Mouse (Mus musculus): ENCODE data around the gene Shld2.
"Not testable (repeated sequence)": the region's sequence is repeated elsewhere in the genome, so short reads cannot be mapped to it uniquely, and the experiment has no call there.

Shld2 gene

DNA sequence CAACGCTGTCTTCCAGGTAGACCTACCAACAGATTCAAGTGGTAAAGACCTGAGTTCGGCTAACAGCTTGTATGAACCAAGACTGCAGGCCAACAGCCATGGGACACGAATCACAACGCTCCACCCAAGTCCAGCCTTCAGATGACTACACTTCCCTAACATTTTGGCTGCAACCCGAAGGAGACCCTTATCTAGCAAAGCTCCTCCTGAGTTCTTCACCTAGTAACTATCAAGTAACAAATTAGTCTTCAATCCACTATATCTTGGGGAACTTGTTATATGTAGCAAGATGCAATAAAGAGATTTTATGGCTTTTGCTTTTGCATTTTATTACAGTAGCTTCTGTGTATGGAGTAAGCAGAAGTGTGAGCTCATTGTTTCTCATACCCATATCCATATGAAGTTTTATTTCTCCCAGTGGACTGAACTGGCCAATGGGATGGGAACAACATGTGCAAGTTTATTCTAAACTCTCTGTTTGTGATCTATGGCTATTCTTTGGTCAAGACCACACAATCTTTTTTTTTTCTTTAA, 28.5 kb downstream of the Shld2 start:
- DNase-seq (ENCODE audit: low spot score in 2 of 2): no peak

DNA sequence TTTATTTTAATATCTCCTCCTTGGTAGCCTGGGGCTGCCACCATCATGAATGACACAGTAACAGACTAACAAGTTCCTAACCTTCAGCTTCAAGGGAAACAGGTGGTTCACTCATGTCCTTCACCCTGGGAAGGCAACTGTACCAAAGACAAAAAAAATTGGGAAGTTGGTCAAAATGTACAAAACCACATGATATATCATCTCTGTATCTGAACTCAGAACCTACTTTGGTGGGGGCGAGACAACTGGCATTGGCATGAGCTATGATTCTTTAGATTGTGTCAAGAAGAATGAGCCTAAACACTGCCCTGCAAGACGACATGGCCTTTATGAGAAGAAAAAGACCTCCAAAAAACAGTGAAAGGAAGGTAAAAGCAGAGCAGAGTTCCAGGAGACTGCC, 29.5 kb downstream of the Shld2 start:
- no peak for DNase-seq (ENCODE audit: low spot score in 2 of 2)

DNA sequence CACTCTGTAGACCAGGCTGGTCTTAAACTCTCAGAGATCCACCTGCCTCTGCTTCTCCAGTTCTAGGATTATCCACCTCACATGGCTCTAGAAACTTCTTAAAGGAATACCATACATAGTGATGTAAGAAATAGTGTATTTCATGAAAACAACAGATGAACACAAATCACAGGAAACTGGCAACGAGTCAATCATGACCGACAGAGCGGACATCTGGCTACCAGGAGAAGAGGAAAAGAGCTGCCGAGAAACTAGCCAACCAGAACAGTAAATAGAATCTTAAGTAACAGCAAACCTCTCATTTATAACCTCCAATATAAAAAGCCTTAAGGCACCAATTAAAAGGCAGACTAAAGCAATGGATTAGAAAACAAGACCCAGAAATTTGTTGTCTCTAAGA, 30.6 kb downstream of the Shld2 start:
- DNase-seq (ENCODE audit: low spot score in 2 of 2): no peak

DNA sequence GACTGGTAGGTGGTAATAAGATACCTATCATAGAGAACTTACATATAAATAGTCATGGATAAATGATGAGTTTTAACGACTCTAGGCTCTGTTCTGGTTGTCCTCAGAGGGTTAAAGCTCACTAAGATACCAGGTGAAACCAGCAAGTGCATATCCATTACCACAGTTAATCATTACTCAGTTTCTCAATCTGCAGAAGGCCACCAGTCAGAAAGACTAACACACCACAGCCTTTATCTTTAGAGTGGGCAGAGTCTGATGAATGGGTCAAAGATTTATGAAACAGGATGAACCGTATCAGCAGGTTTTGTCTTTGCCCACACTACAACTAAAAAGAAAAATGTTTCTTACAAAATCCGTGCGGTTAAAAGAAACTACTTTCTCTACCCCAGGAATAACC, 35.1 kb downstream of the Shld2 start:
- DNase-seq (ENCODE audit: low spot score in 2 of 2): no peak

DNA sequence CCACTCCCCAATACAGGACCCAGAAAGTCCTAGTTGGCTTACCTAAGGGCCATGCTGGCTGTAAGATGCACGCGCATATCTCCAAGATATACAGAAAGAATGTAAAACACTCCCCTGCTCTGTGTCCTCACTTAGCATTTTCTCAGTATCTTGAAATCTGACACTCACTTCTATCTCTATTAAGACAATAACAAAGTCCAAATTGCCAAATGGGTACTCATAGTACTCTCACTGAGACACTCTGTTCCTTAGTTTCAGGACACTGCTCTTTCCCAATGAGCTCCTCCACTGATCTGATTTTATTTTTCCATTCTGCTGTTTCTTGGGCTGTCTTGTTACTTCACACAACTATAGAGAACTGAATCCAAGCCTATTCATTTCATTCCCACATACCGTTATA, 36.2 kb downstream of the Shld2 start:
- DNase-seq (ENCODE audit: low spot score in 2 of 2): no peak

DNA sequence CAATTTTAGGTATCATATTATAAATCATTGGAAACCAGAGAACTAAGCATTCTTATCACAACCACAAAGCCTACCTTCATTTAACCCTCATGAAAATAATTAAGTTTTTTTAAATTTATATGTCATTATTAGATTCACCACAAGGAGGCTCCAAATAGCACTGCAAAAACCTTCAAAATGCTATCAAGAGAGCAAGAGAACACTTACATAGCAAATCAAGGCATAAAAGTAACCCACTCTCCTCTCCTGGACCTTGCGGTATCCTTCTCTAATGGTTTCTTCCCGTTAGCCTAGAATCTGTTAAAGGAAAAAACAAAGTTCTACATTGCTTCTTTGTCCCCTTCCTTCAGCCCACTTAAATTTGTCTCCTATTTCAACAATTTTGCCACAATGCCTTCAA, 37.0 kb downstream of the Shld2 start:
- no peak for DNase-seq (ENCODE audit: low spot score in 2 of 2)

DNA sequence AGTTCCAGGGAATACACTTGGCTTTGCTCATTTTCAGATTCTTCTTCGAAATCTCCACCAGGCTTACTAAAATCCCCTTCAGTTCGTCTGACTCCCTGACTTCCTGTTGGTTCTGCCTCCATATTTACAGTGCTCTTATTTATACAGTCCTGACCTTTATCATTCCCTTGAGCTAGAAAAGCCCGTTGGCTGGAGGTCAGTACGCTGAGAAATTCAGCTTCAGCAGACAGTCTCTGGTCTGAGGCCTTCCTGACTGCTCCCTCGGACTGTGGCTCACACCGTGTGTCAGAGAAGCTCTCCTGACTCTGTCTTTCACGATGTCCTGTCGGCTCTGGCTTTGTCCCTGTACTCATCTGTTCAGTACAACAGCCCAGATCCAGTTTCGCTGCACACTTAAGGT, 42.2 kb downstream of the Shld2 start:
- DNase-seq (ENCODE audit: low spot score in 2 of 2): no peak

DNA sequence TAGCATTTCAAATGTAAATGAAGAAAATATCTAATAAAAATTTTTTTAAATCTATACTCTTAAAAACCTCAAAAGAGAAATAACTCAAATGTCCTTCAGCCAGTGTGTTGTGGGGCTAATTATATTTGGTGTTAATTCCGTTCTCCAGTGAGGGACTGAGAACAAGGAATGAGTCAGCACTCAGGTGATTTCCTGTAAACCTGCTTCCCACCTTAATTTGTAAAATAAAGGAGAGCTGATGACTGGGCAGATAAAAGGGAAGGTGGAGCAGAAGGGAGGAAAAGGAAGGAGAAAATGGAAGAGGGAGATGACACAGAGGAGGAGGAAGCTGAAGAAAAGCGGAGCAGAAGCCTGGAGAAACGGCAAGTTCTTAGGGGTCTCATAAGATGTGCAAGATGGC, 51.8 kb downstream of the Shld2 start:
- DNase-seq (ENCODE audit: low spot score in 2 of 2): not testable (repeated sequence)

DNA sequence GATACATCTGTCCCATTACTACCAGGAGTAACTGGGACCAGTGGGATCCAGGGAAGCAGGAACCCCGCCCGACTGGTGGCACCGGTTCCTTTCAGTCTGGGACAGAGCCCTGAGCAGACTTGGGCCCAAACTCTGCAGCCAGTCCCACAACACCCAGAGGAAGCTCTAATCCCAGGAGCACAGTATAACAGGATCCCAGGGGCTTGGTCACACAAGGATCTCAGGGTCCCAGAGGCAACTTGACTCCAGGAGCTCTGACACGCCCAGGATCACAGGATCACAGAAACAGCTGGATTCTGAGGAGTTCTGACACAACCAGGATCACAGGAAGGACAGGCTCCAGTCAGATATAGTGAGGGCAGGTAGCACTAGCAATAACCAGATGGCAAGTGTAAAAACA, 57.0 kb downstream of the Shld2 start:
- no peak for DNase-seq (ENCODE audit: low spot score in 2 of 2)

DNA sequence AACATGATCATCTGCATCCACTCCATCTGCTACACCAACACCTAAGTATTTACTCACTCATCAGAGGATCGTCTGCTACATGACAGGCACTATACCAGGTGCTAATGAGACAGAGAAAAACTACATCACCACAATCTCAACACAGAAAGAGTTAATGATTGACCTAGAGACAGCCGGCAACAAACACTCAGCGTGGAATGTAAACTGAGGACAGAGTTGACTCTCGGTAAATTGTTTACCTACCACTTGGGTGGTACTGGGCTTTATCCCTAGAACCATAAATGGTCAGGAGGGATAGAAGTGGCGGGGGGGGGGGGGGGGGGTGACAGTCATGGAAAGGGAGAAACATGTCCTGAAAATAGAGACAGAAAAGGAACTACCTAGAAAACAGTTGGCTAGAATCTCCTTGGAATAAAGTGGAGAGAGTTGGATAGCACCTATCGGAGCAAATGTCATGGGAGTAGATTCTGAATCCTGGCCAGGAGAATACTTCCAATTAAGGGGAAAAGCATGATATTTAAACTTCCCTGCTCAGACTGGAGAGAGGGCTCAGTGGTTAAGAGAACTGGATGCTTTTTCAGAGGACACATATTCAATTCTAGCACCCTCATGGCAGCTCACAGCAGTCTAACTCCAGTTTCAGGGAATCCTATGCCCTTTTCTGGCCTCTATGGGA, 57.7 kb downstream of the Shld2 start:
- DNase-seq (ENCODE audit: low spot score in 2 of 2): no peak

DNA sequence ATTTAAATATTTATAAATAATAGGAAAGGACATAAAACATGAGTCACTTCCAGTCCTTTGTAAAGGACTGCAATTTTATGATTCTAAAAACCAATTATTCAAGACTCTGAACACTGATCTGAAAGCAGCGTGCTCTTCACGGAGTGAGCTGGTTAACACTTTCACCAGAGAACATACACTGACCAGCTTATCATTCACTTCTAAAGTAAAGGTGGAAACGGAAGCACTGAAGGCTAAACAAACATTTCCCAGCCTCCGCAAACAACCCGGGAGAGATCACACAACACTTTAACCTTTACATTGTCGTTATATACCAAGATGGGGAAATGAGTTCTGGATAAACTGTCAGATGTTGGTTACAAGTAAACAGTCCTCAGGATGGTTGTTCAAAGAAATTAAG, 69.6 kb downstream of the Shld2 start:
- DNase-seq (ENCODE audit: low spot score in 2 of 2): no peak

DNA sequence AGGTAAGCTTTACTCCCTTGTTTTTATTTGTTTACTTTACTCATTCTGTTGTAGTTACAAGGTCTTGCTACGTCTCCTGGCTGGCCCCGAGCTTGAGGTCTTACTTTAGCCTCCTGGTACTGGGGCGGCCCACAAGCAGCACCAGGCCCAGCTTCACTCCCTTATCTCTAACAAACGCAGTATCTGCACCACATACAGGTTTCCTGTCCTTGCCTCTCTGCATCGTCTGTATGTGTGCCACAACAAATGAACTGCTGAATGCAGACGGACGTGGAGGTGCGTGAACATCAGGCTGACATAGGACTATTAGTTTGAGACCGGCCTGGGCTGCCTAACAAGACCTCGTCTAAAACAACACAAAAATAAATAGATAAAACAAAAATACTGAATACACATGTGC, 70.0 kb downstream of the Shld2 start:
- DNase-seq (ENCODE audit: low spot score in 2 of 2): no peak

DNA sequence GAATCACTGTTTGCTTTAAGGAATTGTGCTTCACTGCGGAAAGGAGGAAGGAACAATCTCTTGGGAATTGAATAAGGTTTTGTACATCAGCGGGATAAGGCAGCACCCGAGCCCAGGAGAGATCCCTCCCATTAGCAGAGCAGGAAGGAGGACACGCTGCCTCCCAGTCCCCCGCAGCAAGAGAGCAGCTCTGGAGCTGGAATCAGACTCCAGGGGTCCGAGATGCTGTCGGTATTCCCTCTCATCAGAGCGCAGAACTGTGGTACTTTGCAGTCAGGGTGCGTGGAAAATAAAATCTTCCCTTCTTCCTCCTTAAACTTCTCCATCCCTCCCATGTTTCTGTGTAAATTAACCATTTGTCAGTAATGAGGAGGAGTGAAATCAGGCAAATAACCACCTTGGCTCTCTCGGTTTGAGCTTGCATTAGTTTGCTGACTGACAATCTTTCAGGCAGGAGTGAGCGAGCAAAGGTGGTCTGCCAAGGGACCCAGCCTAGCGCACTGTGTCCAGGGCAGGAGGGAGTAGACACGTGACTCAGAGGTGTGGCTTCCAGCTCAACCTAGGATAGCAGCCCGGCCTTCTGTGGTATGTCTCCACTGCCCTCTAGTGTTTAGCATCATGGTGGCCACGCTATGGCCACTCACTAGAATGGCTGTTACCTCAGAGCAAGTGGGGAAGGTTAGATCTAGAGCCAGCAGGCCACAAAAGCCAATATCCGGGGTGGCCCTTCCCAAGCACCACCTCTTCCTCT, 75.5 kb downstream of the Shld2 start:
- DNase-seq (ENCODE audit: low spot score in 2 of 2): peak; percentile 36 to 54

DNA sequence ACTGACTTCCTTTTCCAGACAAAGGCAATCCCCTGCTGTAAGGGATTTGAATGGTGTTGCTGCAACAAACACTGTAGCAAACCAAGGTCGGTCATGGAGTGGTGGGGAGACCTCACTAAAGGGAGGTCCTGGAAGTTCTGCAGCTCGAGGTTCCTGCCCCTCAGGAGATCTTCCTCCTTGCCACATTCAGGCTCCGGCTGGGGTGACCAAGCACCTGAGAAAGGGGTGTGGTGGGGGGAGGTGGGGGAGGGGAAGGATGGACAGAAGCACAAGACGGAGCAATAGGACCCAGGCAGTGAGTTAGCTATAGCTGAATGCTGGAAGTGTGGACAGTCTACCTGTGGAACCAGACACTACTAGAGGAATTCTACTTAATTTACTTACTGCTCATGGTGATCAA, 76.4 kb downstream of the Shld2 start:
- DNase-seq (ENCODE audit: low spot score in 2 of 2): no peak

DNA sequence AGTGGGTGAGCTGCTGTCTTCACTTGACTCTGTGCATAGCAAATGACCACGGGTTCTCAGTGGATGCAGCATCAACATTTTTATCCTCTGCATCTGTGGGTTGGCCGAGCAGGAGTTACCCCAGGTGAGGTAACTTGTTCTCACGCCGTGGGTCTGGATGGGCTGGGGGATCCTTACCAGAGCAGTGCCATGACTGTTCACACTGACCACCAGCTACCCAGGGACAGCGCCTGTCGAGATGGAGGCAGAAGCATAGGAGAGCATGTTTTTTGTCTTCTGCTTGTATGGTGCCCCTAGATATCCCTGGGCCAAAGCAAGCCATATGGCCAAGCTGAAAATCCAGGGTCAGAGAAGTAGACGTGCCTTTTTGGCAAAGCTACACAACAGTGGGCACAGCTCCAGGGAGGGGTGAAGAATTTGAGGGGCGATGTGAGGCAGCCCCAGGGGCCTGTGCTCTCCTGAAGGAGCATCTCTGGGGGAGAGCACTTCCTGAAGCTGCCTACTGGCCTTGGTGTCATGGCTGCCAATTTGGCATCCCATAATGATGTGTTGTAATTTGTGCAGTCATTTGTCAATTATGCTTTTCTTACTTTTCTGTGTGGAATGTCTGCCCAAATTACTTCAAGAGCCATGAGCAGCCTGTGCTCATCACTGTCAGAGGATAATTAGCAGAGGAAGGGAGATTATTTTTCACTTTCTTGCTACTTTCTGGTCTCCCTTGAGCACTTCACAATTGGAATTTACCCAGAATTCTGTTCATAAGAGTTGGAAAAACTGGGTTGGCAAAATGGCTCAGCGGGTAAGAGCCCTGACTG, 77.2 kb downstream of the Shld2 start:
- no peak for DNase-seq (ENCODE audit: low spot score in 2 of 2)

DNA sequence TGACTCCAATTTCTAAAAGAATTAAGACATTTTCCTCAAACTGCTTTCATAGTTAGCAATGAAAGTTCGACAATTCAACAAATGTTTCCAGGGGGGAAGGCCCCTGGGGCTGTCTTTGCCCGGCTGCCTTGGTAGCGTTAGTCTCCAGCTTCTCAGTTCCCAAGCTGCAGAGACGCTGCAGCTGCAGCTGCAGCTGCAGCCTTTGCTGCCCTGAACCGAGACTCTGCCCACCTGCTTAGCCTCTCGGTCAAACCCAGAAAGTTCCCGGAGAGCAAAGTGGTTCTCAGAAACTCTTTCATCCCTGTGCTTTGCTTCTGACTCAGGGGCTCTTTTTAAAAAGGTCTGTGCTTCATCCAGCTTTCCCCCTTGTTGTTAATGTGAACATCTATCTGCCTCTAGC, 78.0 kb downstream of the Shld2 start:
- no peak for DNase-seq (ENCODE audit: low spot score in 2 of 2)

DNA sequence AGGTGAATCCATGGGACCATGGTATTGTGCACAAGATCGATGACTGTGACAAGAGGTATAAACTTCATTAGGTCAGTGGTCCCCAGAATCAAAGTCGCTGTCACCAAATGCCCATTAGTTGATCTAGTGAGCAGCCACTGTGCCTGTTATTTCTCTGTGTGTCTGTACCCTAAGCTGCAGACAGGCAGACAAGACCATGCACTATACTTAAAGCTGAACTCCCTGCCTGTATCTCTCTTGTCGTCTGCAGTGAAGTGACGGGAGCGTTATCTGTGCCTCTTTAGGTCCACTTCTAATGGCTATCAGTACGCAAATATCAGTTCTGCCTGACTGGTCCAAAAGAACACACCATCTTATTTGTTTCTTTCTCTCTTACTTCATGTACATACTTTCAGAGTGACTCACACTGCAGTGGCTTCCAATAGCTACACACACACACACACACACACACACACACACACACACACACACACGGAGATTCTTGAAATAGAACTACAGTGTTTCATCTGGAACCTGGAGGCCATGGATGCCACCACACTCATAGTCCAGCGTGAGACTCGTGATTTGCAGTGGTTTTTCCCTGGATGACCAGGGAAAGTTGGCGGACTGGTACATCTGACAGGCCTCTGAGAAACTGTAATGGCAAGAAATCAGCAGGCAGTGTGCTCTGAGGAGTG, 81.3 kb downstream of the Shld2 start:
- no peak for DNase-seq (ENCODE audit: low spot score in 2 of 2)

DNA sequence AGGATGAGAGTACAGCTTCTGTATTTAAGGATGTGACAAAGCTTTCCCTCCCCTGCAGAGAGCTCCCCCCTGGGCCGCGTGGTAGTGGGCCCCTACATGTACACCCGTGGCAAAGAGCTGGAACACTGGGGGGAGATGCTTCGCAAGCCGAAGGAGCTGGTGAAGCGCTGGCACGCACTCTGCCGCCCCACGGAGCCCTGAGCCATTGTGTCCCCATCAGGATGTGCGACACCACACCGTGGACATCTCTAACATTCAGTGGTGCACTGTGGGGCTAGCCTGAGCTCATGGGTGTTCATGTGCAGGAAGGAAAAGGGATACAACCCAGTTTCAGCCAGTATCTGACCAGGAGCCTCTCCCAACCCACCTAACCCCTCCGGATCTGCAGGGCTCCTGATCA, 82.3 kb downstream of the Shld2 start:
- DNase-seq (ENCODE audit: low spot score in 2 of 2): no peak

DNA sequence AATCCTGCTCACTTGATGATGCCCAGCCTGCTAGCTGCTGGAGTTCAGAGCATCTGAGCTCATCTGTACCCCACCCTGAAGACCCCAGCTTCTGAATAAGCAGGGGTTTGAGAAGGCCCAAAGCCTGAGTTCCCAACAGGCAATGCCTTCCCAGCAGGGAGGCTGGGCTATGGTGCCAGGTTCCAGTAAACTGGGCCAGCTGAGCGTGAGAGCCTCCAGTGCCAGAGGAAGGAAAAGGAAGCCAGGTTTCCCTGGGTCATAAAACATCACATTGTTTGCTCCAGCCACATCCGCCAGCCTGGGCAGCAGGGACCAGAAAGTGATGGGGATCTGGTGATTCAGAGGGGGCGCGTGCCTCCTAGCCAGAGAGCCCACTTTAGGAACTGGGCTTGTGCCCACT, 83.7 kb downstream of the Shld2 start:
- no peak for DNase-seq (ENCODE audit: low spot score in 2 of 2)

DNA sequence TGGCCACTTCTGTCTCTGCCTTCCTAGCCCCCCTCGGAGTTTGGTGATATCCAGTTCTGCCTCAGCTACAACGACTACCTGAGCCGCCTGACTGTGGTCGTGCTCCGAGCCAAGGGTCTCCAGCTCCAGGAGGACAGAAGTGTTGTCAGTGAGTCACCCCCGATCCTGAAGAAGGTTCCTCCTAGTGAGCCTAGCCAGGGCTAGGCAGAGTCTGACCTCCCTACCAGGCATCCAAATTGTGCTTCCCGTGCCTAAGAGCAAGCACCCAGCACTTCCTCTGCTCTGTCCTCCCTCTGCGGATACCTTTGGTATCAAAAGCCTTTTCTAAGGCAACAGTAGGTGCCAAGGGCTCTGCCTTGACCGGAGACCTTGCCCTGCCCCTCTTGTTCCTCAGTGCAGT, 84.3 kb downstream of the Shld2 start:
- DNase-seq (ENCODE audit: low spot score in 2 of 2): no peak

DNA sequence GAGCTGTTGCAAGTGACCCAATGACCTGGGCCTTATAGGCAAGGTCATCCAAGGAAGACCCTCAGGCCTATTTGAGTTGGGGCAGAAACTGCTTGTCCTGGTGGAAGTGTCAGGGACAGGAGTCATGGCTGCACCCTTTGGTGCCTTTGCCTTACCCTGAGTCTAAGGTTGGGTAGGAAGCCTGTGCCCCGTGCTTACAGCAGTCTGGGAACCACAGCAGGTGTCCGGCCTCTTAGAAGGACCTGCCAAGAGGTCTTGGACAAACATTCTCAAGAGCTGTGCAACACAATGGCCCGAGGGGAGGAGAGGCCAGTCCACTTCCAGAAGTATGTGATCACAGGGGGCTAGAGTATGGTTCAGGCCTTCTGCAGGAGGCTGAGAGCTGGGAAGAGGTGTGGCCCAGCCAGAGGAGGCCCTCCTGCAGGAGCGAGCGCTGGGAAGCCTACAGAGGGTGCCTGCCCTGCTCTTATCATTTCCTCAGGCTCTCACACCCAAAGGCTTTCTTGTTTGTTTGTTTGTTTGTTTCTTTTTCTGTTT, 86.9 kb downstream of the Shld2 start:
- no peak for DNase-seq (ENCODE audit: low spot score in 2 of 2)

All from urinary bladder, adult 18-20 months (tissue).